Mouse (Mus musculus): Measurements from ENCODE around the gene Sgms1.

DNA sequence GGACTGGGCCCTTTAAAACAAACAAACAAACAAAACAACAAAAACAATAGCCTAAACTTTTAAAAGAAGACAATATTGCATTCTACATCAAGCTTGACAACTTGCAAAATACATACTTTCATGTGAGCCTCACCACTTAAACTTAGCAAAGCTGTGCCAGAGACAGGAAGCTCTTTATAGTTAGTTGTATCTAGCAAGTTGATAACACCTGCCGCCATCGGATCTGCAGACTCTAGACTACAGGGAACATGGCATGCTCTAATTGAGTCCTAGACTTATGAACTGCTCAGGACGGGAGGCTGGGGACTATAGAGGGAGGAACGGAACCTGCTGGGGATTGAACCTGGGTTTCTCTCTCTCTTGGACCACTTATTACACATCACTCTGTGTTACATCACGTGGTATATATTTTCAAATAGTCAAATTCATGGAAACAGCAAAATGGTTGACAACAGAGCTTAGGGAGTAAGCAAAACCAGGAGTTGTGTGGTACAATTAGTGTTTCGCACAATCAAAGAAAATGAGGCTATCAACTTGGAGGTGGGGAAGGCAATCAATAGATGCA lies 44.3 kb downstream of the Sgms1 start:
- TF ChIP-seq CTCF (IDR thresholded peaks at IDR 0.05; ENCODE audit: control insufficient read depth, insufficient read depth, insufficient read length) (no peak), MAX (IDR thresholded peaks at IDR 0.05) (no peak), MYOD1 (IDR thresholded peaks at IDR 0.05; ENCODE audit: control insufficient read depth, insufficient read length, low read depth) (no peak), CEBPB (IDR thresholded peaks at IDR 0.05; ENCODE audit: low read depth) (no peak), FOSL1 (IDR thresholded peaks at IDR 0.05; ENCODE audit: insufficient read depth, low read length, poor library complexity, severe bottlenecking) (no peak), USF1 (IDR thresholded peaks at IDR 0.05; ENCODE audit: low read depth) (no peak), MYOG (IDR thresholded peaks at IDR 0.05; ENCODE audit: control insufficient read depth, extremely low read depth, insufficient read length) (no peak)

All from C2C12 (cell line).